Mouse (Mus musculus) hindbrain, embryonic 13.5 days (tissue): ENCODE measurements around the gene Bola2. TPM values are rescaled to one million over a fixed set of nuclear protein-coding genes. Genes with fewer than 3 reads are reported as not detected.

ENCODE experiments used
- ATAC-seq: fragments of 200-750 bp; cut with Nextera tagmentation; 2 replicates; pipeline ENCODE4 v1.8.0; 2017; ENCODE audit warnings: moderate TSS enrichment; ENCODE audit not compliant: low FRiP score
- H3K27ac ChIP-seq: fragments of 300-500 bp; sonication (generic); 2 replicates; pipeline ENCODE4 v1.5.1; 2015; ENCODE audit warnings: inconsistent platforms, mild to moderate bottlenecking, moderate library complexity
- H3K27me3 ChIP-seq: fragments of 300-500 bp; sonication (generic); 2 replicates; pipeline ENCODE4 v1.6.1; 2015; ENCODE audit warnings: mild to moderate bottlenecking, inconsistent platforms
- H3K36me3 ChIP-seq: fragments of 300-500 bp; sonication (generic); 2 replicates; pipeline ENCODE4 v1.6.1; 2015; ENCODE audit warnings: mild to moderate bottlenecking, inconsistent platforms
- H3K4me1 ChIP-seq: fragments of 300-500 bp; sonication (generic); replicated peaks from 2 replicates; pipeline ENCODE4 v1.6.1; 2015; ENCODE audit warnings: inconsistent platforms
- H3K4me2 ChIP-seq: fragments of 300-500 bp; sonication (generic); 2 replicates; pipeline ENCODE4 v1.6.1; 2015; ENCODE audit warnings: inconsistent platforms, mild to moderate bottlenecking, moderate library complexity
- H3K4me3 ChIP-seq: fragments of 300-500 bp; sonication (generic); 2 replicates; pipeline ENCODE4 v1.5.1; 2015; ENCODE audit warnings: mild to moderate bottlenecking, inconsistent platforms
- H3K9ac ChIP-seq: fragments of 300-500 bp; sonication (generic); 2 replicates; pipeline ENCODE4 v1.6.1; 2015; ENCODE audit warnings: mild to moderate bottlenecking, inconsistent platforms
- H3K9me3 ChIP-seq: fragments of 300-500 bp; sonication (generic); 2 replicates; pipeline ENCODE4 v1.6.1; 2016; ENCODE audit warnings: inconsistent platforms
- WGBS: fragments of 180-500 bp; shearing (Covaris S2); methylation state at CpG from one replicate; pipeline ENCODE4 v1.1.7; 2015; 5-methylcytosine and 5-hydroxymethylcytosine counted together
- polyA plus RNA-seq: library from polyadenylated mRNA; unstranded; fragments of >200 nt; fragmentation: Nextera tagmentation; extraction: Ambion mirVana; gene quantifications from 2 replicates; pipeline ENCODE4 v1.2.1, GENCODE M21; 2015

Gene Bola2
- polyA plus RNA-seq, 1 experiment from 2014 or later, result 149 TPM

DNA sequence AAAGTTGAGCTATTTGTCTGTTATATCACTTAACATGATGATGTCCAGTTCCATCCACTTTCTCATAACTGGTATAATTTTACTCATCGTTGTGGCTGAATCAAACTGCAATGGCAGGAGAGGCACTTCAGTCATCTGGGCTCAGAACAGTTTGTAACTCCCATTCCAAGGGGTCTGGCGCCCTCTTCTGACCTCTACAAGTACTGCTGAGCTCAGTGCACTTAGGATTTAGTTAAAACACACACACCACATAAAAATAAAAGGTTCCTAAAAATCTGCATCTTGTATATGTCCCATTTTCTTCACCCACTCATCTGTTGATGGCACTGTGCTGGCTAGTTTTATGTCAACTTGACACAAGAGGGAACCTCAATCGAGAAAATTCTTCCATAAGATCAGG lies 1.9 kb upstream of the Bola2 start:
- H3K27ac ChIP-seq, result no peak overlapping the region

DNA sequence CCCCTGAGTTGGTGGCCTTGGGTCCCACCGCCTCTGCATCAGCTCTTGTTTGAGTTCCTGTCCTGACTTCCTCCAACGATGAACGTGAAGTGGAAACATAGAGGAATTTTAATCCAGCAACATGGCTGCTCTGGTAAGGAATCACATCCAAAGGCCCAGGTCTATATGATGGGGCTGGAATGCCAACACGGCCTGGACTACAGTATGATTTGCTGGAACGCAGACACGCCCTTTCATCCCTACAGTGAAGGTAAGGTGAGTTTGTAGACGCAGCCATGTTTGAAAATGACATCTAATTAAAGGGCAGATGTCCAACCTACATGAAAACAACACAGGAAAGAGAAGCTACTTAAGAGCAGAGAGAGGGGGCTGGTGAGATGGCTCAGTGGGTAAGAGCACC lies 1.4 kb upstream of the Bola2 start:
- Histone ChIP-seq H3K36me3 (peaks cover 41% of the 10 kb centered on the region), H3K9ac (0 out of 2 replicates have a peak overlapping the region, but pooled peaks have one; percentile 8), H3K4me1 (peaks cover 44% of the 10 kb centered on the region), H3K27ac (no peak overlapping the region), H3K4me3 (no peak overlapping the region), H3K9me3 (no peaks in the 10 kb centered on the region), H3K4me2 (peak overlapping the region; percentile 68), H3K27me3 (no peaks in the 10 kb centered on the region)
- no peak for ATAC-seq
- 88% methylated on average over 7 of the region's 7 CpGs for WGBS

More for the DNA sequence above, 1.9 kb upstream of the Bola2 start:
- H3K27me3 ChIP-seq, result no peaks in the 10 kb centered on the region
- H3K36me3 ChIP-seq, result peaks cover 40% of the 10 kb centered on the region
- no peak for ATAC-seq
- peak overlapping the region; percentile 68 for H3K4me2 ChIP-seq
- 41% methylated on average over 3 of the region's 3 CpGs for WGBS
- no peak overlapping the region for H3K4me3 ChIP-seq
- no peaks in the 10 kb centered on the region for H3K9me3 ChIP-seq
- H3K4me1 ChIP-seq, result peaks cover 44% of the 10 kb centered on the region
- H3K9ac ChIP-seq, result no peak overlapping the region

DNA sequence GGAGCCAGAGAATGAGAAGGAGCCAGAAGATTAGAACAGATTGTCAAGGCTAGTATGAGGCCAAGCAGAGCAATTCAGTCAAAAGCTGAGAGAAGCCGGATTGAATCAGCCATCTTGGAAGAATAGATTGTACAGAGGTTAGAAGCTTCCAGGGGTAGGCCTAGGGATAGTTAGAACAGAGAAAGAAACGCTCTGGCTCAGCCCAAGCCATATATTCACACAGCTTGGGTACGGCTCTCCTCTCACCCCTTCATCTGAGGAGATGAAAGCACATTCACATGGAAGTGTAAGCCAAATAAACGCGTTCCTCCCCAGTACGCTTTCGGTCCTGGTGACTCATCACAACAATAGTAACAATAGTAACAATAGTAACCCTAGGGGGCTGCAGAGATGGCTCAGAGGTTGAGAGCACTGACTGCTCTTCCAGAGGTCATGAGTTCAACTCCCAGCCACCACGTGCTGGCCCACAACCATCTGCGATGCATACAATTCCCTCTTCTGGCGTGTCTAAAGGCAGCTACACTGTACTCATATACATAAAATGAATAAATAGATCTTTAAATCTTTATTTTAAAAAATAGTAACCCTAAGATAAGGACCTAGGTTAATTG lies 655 bp upstream of the Bola2 start:
- Histone ChIP-seq H3K4me2 (peak overlapping the region; percentile 68), H3K9ac (peak overlapping the region; percentile 93), H3K36me3 (peaks cover 44% of the 10 kb centered on the region), H3K27me3 (no peaks in the 10 kb centered on the region), H3K27ac (peak overlapping the region; percentile 95; the same call in 1 of the 2 replicates), H3K4me1 (peaks cover 44% of the 10 kb centered on the region), H3K9me3 (no peaks in the 10 kb centered on the region), H3K4me3 (peak overlapping the region; percentile 80)
- ATAC-seq, result no peak
- 13% methylated on average over 10 of the region's 10 CpGs for WGBS

DNA sequence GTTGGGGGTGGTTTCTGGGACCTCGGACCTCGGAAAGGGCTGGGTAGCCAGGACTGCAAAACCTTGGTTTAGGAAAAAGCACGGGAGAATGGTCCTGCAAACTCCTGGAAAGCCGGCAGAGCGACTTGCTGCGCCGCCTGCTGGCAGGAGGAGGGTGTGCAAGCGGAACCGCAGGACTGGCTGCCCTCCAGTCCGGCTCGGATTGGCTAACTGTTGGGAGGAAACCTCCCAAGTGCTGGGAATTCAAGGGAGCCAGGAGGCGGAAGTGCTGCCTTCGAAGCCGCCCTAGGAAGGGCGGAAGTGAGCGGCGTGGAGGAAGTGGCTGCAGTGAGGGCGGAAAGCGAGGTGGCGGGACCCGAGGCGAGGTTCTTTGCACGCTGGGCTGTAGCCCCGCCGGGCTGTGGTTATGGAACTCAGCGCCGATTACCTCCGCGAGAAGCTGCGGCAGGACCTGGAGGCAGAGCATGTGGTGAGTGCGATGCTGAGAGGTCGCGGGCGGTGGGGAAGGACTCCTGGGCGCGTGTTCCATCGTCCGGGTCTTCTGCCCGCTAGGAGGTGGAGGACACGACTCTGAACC lies 518 bp downstream of the Bola2 start, which contains the start of gene Slx1b:
Gene Slx1b (minus strand): TSS at position 154 of the 577 bp plus-strand sequence.
- Histone ChIP-seq H3K9me3 (no peaks in the 10 kb centered on the region), H3K4me2 (peak within 1 kb of the TSS; percentile 96), H3K27me3 (no peaks in the 10 kb centered on the region), H3K4me1 (peaks cover 55% of the 10 kb centered on the region), H3K36me3 (peaks cover 45% of the 10 kb centered on the region), H3K9ac (peak within 1 kb of the TSS; percentile 93), H3K27ac (peak within 1 kb of the TSS; percentile 95), H3K4me3 (peak within 1 kb of the TSS; percentile 80)
- under 1% methylated on average over 40 of the region's 40 CpGs for WGBS
- ATAC-seq, result peak; percentile 97

DNA sequence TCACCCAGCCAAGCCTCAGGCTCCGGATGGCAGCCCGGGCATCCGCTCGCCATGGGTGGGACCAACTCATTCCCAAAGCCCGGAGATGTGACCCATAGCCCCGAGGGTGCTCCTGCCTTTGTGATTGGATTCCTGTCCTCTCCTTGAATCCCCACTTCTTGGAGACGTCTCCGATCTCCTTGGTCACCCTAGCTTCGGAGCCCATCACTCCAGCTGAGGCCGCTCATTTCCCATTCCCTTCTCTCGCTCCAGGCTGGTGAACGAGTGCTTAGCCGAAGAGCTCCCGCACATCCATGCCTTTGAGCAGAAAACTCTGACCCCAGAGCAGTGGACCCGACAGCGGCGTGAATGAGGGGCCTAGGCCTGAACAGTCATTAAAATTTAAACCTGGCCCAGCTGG lies 1.1 kb downstream of the Bola2 start:
- WGBS, result 4% methylated on average over 17 of the region's 17 CpGs
- H3K9me3 ChIP-seq, result no peaks in the 10 kb centered on the region
- H3K4me3 ChIP-seq, result peak overlapping the region; percentile 80
- H3K9ac ChIP-seq, result peak overlapping the region; percentile 85
- H3K4me1 ChIP-seq, result peaks cover 60% of the 10 kb centered on the region
- H3K36me3 ChIP-seq, result peaks cover 39% of the 10 kb centered on the region
- no peaks in the 10 kb centered on the region for H3K27me3 ChIP-seq
- H3K4me2 ChIP-seq, result peak overlapping the region; percentile 96
- H3K27ac ChIP-seq, result peak overlapping the region; percentile 78; the same call in 1 of the 2 replicates
- ATAC-seq, result no peak; the same call in 1 of the 2 replicates

DNA sequence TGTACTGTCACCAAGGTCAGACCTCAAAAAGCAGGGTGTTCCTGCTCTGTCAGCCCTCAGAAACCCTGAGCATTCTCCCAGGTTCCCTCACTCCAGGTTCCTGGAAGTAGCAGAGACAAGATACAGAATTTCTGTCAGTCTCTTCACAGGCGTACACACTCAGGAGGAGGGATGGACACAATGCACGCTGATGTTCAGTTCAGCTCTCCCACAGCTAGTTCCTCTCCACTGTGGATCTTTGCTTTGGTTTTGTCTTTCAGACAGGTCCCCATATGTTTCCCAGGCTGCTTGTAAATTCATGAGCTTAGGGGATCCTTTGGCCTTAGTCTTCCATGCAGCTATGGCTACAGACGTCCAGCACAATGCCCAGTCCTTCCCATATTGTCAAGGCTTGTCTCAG lies 1.7 kb downstream of the Bola2 start:
- Histone ChIP-seq H3K9ac (peak overlapping the region; percentile 85), H3K4me3 (peak overlapping the region; percentile 80), H3K27me3 (no peaks in the 10 kb centered on the region), H3K27ac (no peak overlapping the region), H3K36me3 (peaks cover 33% of the 10 kb centered on the region), H3K9me3 (no peaks in the 10 kb centered on the region), H3K4me1 (peaks cover 66% of the 10 kb centered on the region), H3K4me2 (peak overlapping the region; percentile 96)
- WGBS, result 70% methylated on average over 3 of the region's 3 CpGs
- ATAC-seq, result no peak

DNA sequence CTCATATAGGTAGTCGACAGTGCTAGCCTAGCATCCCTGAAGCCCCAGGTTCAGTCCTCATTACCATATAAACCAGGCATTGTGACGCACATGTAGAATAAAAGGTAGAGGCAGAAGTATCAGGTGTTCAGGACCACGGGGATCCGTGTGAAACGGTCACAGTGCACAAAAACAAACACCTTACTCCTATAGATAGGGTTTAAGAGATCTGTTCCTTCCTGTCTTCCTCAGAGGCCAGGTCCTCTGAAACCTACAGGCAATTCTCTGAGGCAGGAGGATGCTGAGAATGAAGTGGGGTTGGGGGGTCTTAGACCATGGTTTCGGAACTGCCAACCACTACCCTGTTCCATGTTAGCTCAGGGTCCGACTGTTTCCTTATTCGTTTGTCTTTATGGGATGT lies 2.6 kb downstream of the Bola2 start:
- H3K9ac ChIP-seq, result 0 out of 2 replicates have a peak overlapping the region, but pooled peaks have one; percentile 10
- WGBS, result 93% methylated on average over 8 of the region's 8 CpGs
- no peaks in the 10 kb centered on the region for H3K9me3 ChIP-seq
- H3K27ac ChIP-seq, result no peak overlapping the region
- peaks cover 26% of the 10 kb centered on the region for H3K36me3 ChIP-seq
- no peak for ATAC-seq
- 0 out of 2 replicates have a peak, but pooled peaks cover 6% of the 10 kb centered on the region for H3K27me3 ChIP-seq
- no peak overlapping the region for H3K4me3 ChIP-seq
- H3K4me1 ChIP-seq, result peaks cover 67% of the 10 kb centered on the region
- H3K4me2 ChIP-seq, result no peak overlapping the region

DNA sequence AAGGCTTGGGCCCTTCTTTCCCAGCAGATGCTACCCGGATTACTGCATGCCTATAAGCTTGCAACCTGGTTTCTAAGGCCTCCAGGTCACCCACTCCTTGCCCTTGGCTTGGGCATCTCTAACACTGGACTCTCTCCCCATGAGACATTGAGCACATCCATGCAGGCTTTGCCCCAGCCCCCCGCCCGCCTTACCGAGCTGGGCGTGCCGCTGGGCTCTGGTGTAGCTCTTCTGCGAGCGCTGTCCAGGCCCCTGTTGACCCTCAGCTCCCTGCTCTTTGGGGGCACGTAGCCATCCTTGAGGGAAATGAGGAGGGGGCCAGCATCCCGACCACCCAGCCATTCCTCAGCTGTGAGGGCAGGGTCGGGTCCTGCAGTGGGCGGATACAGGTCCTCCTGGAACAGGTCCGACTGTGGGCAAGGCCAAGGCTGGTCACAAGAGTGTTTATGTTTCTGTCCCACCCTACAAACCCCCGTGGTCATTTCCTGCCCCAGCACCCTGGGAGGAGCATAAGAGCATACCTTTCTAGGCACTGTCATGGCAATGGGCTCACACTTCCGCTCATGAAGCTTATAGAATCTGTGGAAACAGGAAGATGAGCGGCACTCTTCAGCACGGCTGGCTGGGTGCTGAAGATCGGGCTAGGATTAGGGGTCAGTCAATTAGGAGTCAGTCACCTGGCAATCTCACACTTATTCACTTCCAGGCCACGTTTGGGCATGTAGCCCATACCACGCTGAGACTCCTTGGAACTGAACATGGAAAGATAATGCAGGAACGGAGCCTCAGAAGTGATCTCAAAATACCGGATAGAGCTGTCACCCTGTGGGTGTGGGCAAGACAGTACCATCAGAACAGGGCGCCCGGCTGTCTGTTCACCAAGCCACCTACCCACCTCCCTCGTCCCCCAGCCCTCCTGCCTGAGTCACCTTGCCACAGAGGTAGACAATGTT lies 5.1 kb downstream of the Bola2 start:
- peak overlapping the region; percentile 92; the same call in 1 of the 2 replicates for H3K9ac ChIP-seq
- no peaks in the 10 kb centered on the region for H3K9me3 ChIP-seq
- H3K4me2 ChIP-seq, result no peak overlapping the region; the same call in 1 of the 2 replicates
- no peak overlapping the region for H3K27ac ChIP-seq
- ATAC-seq, result no peak
- peaks cover 13% of the 10 kb centered on the region; the same call in 1 of the 2 replicates for H3K27me3 ChIP-seq
- H3K4me1 ChIP-seq, result peaks cover 73% of the 10 kb centered on the region
- WGBS, result 89% methylated on average over 25 of the region's 25 CpGs
- peaks cover 26% of the 10 kb centered on the region for H3K36me3 ChIP-seq
- peak overlapping the region; percentile 11; the same call in 1 of the 2 replicates for H3K4me3 ChIP-seq

DNA sequence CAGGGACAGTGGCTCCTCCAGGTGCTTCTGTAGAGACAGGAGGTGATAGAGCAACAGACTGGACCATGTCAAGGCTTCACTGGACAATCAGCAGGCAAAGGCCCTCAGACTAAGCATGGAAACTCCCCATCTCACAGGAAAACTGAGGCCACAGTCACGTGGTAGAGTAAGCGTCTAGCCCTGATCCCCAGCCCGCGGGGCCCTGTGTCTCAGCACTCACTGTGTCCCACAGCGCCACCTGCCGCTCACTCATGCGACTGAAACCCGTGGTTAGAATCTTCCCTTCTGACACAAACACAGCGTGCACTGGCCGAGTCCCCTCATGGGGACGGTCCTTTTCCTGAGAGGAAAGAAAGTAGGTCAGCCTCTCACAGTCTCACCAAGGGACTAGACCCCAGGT lies 5.9 kb downstream of the Bola2 start:
- Histone ChIP-seq H3K9me3 (no peaks in the 10 kb centered on the region), H3K4me2 (peak overlapping the region; percentile 73), H3K27ac (no peak overlapping the region), H3K27me3 (peaks cover 20% of the 10 kb centered on the region; the same call in 1 of the 2 replicates), H3K4me1 (peaks cover 75% of the 10 kb centered on the region), H3K4me3 (peak overlapping the region; percentile 11), H3K36me3 (peaks cover 26% of the 10 kb centered on the region), H3K9ac (peak overlapping the region; percentile 92)
- under 1% methylated on average over 11 of the region's 11 CpGs for WGBS
- ATAC-seq, result peak; percentile 33; the same call in 1 of the 2 replicates

DNA sequence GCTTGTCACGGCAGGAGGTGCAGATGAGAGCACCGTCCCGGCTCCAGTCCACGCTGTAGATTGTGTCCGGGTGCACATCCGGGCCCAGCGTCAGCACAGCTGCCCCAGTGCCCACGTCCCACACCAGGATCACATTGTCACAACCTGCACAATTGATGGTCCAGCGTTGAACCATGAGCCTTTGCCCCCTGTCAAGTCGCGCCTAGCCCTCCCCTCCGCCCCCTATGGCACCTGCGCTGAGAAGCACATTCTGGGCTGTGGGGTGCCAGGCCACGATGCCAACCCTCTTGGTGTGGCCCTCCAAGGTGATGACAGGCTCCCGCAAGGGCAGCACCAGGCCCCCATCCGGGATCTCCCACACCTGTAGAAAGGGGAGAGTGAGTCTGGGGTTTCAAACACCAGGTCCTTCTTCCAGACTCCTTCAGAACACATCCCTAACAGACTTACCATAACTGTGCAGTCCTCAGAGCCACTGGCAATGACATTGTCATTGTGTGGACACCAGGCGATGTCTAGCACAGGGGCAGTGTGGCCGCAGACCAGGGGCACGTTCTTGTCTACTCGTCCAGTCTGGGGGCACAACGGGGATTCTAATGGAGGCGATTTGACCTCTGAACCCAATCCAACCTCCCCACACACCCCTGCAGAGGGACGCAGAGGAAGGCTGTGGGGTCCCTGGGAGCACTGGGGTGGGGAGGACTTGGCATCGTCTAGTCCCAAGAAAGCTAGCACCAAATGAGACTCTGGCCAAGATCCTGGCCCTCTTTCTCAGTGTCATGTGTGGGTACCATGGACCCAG lies 6.6 kb downstream of the Bola2 start:
- ATAC-seq, result no peak
- H3K4me1 ChIP-seq, result peaks cover 69% of the 10 kb centered on the region

DNA sequence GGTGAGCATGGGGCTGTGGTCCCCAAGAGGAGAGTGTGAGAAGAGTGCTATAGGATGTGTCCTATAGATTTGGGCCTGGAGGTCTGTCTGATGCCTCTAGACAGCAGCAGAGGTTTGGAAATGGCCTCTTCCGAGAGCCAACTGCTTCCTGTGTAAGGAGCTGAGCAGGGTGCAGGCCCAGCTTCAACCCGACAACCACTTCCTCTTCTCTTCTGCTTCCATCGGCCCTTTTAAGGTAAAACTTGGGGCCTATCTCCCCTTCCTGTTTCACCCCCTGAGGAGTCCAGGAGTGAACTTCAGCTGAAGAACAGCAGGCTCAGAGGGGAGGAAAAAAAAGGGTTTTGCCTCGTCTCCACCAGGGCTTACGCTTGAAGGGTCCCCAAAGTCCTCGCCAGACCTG lies 7.2 kb downstream of the Bola2 start:
- no peaks in the 10 kb centered on the region for H3K9me3 ChIP-seq
- peaks cover 20% of the 10 kb centered on the region; the same call in 1 of the 2 replicates for H3K27me3 ChIP-seq
- H3K4me1 ChIP-seq, result peaks cover 63% of the 10 kb centered on the region
- peak overlapping the region; percentile 72; the same call in 1 of the 2 replicates for H3K4me3 ChIP-seq
- H3K27ac ChIP-seq, result no peak overlapping the region
- 77% methylated on average over 6 of the region's 6 CpGs for WGBS
- H3K4me2 ChIP-seq, result peak overlapping the region; percentile 73
- no peak for ATAC-seq
- peaks cover 26% of the 10 kb centered on the region for H3K36me3 ChIP-seq
- H3K9ac ChIP-seq, result peak overlapping the region; percentile 92

More for the DNA sequence above, 6.6 kb downstream of the Bola2 start:
- Histone ChIP-seq H3K4me2 (peak overlapping the region; percentile 73), H3K4me3 (peak overlapping the region; percentile 11), H3K27ac (no peak overlapping the region), H3K36me3 (peaks cover 26% of the 10 kb centered on the region), H3K9ac (peak overlapping the region; percentile 92), H3K27me3 (peaks cover 20% of the 10 kb centered on the region; the same call in 1 of the 2 replicates), H3K9me3 (no peaks in the 10 kb centered on the region)
- WGBS, result 54% methylated on average over 24 of the region's 24 CpGs
